Mouse (Mus musculus) spleen, adult 2 months (tissue): ENCODE measurements around the gene Hivep3.

Experiments used
- CTCF ChIP-seq: fragments of 200-500 bp; IDR thresholded peaks from 2 replicates; pipeline ENCODE4 v1.5.1; 2011; ENCODE audit warnings: mild to moderate bottlenecking, inconsistent platforms; ENCODE audit not compliant: insufficient read depth, insufficient read length, insufficient replicate concordance; ENCODE audit errors: extremely low read depth
- POLR2A ChIP-seq: fragments of 200-500 bp; IDR thresholded peaks from 2 replicates; pipeline ENCODE4 v1.6.1; 2011; ENCODE audit warnings: low read depth, low read length, inconsistent platforms

DNA sequence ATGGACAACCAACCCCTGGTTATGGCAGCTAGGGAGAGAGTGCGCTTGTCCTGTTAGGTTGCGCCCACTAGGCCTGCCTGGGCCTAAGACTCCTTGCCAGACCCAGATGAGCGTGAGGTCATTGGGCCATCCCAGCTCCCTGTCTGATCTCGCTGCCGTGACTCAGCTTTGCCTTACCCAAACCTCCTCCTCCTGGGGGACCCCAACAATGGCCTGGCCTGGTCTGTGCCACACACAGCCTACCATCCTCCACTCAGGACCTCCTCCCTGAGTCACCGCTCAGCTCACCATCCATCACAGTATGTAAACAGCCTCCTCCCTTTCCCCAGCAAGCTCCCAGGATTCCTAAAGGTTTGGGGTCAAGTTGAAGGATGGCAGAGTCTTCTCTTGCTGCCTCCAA lies 418.3 kb downstream of the Hivep3 start:
- TF ChIP-seq CTCF (no peak), POLR2A (no peak)
